Mouse (Mus musculus): ENCODE data around the gene Tmem35b.
"Not testable (repeated sequence)": the region's sequence is repeated elsewhere in the genome, so short reads cannot be mapped to it uniquely, and the experiment has no call there.

The Tmem35b gene

DNA sequence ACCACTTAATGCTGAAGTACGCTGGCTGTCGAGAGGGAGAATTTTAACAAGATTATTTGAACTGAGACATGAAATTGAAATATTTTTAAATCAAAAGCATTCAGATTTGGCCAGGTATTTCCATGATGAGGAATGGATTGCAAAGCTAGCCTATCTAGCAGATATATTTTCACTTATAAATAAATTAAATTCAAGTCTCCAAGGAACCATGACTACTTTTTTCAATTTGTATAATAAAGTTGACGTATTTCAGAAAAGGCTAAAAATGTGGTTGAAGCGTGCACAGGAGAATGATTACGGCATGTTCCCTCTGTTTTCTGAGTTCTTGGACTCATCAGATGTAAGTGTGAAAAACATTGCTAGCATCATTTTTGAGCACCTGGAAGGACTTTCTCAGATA lies at the start of gene Tmem35b:
TSS of gene Tmem35b (plus strand) at position 301 of the 400 bp plus-strand sequence.
- DNase-seq = no peak

- DNase-seq = no peak
Measured at GRCm38 (mm10) chr4:127074915-127075314, 48.6 kb upstream of the Tmem35b start.

DNA sequence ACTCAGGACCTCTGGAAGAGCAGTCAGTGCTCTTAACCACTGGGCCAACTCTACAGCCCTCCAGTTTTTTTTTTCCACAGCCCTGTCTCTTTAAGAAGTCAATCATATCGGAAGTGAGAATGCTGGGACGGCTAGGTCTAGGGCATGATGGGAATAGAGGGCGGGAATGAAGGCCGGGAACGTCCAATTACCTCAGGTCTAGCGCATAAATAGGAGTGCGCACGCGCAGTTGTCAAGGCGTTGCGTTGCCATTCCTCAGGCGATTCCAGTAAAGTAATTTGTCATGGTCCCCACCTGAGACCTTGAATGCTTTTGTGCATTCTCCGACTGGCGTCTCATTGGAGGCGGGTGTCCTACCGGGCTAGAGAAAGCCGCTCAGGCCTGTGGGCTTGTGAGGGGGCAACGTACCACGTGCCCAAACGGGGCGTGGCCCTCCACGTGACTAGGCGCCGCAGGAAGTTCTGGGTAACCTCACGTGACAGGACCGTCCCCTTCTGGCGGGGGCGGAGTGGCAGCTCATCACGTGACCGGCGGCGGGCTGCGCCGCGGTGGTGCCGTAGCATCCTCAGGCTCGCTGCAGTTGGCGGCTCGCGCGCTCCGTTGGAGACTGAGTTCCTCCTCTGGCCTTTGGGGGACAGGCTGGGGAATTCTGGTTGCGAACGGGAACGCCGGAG lies 46.5 kb upstream of the Tmem35b start, which contains the start of gene Zmym6:
TSS of gene Zmym6 (plus strand) at position 509 of the 674 bp plus-strand sequence.
- peak; percentile 98 for DNase-seq

DNA sequence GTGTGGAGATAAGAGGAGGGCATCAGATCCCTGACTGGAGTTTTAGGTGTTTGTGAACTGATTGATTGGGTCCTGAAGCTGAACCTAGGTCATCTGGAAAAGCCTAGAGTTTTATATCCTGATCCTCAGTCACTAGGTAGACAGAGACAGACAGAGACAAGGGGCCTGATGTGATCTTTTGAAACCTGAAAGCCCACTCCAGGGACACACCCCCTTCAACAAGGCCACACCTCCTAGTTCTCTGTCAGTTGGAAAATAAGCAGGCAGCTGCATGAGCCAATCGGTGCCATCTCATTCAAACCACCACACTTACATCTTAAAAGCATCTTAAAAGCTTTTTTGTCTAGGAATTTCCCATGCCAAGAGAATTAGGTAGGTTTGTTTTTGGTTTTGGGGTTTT lies 42.7 kb upstream of the Tmem35b start:
- DNase-seq = no peak

- DNase-seq = no peak
Measured at GRCm38 (mm10) chr4:127083131-127083530, 40.4 kb upstream of the Tmem35b start.

DNA sequence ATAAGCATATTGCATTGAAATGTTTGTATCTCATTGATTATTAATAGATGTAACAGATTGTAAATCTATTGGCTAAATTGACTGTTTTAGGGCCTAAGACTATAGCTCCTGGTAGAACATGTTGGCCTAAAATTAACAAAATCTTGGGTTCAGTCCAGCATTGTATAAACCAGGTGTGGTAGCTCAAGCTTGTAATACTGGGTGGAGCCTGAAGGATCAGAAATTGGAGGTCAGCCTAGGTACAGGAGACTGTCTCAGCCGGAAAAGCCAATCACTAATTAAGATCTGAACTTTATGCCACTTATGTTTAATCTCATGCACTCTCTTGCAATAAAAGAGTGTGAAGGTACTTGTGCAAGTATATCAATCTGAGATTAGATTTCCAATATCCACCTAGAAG lies 37.7 kb upstream of the Tmem35b start:
- DNase-seq = no peak

DNA sequence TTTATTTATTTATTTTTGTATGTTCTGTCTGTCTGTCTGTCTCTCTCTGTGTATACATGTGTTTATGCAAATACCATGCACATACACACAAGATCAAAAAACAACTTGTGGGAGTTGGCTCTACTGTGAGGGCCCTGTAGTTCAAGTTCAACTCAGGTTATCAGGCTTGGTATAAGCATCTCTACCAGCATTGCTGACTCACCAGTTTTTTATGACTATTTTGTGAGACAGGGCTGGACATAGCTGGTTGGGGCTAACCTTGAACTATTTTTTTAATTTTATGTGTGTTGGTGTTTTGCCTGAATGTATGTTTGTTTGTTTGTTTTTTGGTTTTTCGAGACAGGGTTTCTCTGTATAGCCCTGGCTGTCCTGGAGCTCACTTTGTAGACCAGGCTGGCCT lies 32.3 kb upstream of the Tmem35b start:
- DNase-seq = no peak

DNA sequence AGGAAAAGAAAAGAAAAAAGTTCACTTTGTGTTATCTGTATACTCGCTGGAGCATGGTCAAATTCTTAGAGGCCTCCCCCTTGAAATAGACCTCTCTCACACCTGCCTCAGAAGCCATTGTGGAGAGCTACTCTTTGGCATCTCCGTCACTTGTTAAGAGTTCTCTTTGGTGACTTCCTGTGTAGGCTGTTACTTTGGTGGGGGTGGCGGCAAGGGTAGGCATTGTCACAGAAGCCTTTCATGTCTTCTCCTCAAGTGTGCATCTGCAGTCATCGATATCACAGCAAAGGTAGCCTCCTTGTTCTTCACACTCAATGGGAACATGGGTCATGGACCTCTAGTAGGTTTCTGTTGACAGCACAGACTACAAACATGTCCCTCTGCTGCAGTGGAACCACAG lies 28.4 kb upstream of the Tmem35b start:
- no peak for DNase-seq

GRCm38 (mm10) chr4:127099552-127099951 lies 23.9 kb upstream of the Tmem35b start:
- DNase-seq = not testable (repeated sequence)

- no peak for DNase-seq
Measured at GRCm38 (mm10) chr4:127107566-127107965, 15.9 kb upstream of the Tmem35b start.

DNA sequence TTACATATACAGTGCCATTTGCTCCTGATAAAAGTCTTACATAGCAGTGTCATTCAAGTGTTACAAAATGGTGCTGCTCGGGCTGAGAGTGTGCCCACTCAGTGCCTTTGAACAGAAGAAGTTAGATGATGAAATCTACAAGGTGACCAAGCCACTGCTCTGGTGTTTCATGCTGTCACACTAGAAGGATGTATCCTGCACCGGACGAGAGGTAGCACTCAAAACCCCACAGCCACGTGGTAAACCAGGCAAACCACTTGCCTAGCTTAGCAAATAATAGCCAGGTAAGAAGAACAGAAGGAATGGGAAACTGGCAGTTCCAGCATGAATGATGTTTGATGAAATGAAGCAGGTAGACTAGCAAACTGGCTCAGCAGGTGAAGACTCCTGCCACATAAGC lies 12.9 kb upstream of the Tmem35b start:
- DNase-seq = no peak

DNA sequence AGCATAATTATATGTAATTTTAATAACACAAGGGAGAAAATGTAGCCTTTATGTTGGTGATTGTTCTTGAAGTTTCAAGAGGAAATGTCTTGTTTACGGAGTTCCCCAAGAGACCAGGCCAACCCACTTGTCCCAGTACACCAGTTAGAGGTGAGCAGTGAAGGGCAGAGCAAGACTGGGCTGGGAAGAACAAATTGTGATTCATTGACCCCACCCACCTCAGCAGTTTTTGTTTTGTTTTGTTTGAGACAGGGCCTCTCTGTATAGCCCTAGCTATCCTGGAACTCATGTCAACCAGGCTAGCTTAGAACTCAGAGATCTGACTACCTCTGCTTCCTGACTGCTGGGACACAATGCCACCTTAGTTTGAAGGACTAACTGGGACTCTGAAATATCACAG lies 840 bp downstream of the Tmem35b start:
- DNase-seq = no peak

GRCm38 (mm10) chr4:127125834-127126463 lies 2.5 kb downstream of the Tmem35b start:
- peak; percentile 94 for DNase-seq

- no peak for DNase-seq
Measured at GRCm38 (mm10) chr4:127134687-127135086, 11.2 kb downstream of the Tmem35b start.

GRCm38 (mm10) chr4:127137591-127137990 lies 14.1 kb downstream of the Tmem35b start:
- DNase-seq = no peak

DNA sequence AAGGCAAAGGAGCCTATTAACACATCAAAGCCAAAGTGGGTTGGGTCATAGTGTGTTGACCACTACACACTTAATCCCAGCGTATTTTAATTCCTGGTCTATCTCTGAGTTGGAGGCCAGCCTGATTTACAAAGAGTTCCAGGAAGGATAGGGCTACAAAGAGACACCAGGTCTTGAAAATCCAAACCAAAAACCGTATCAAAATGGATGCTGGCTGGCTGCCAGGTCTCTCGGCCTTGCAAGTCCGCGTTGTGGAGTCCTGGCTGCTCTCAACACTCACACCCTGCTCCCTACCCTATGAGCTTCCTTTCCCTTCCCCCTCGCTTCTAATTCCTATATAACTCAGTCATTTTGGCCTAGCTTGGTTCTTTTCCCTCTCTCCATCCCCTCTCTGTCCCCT lies 15.0 kb downstream of the Tmem35b start:
- DNase-seq = no peak

- DNase-seq = no peak
Measured at GRCm38 (mm10) chr4:127150031-127150430, 26.5 kb downstream of the Tmem35b start.

- no peak for DNase-seq
Measured at GRCm38 (mm10) chr4:127153345-127153744, 29.9 kb downstream of the Tmem35b start.

DNA sequence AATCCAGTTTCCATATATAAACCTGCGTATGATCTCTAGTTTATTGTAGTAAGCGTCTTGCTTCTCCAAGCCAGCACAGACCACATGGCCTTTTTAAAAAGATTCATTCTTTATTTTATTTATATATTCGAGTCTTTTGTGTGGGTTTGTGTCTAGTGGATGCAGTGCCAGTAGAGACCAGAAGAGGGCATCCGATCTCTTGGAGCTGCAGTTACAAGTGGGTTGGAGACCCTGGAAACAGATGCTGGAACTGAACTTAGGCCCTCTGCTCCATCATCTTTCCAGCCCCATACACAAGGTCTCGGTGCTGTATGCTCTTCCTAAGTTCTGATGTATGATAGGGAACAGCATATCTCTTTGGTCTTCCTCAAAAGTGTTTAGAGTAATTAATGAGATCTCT lies 32.3 kb downstream of the Tmem35b start:
- no peak for DNase-seq

DNA sequence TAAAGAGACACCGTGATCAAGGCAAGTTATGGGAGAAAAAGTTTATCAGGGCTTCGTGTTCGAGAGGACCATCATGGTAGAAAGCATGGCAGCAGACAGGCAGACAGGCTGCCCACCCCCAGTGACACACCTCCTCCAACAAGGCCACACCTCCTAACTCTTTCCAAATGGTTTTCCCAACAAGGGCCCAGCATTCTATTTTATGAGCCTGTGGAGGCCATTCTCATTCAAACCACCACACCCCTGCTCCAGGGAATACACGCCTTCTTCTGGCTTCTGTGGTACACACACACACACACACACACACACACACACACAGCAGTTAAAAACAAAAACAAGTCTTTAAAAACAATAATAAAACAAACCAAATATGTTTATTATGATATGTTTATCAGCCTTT lies 34.3 kb downstream of the Tmem35b start:
- no peak for DNase-seq

DNA sequence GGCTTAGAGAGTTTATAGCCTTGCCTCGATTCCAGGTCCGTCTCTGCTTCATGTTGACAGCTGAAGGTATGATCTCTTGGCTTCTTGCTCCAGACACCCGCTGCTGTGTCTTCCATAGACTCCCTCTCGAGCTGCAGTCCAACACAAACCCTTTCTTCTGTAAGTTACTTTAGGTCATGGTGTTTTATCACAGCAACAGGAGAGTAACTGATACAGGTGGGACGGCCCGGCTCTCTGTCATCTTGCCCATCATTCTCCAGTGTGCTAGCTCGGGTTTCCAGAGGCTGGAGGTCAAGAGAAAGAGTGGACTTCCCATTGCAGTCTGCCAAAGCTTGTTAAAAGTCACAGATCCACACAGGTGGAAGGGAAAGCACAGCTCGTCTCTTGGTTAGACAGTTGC lies 40.4 kb downstream of the Tmem35b start:
- DNase-seq = no peak

DNA sequence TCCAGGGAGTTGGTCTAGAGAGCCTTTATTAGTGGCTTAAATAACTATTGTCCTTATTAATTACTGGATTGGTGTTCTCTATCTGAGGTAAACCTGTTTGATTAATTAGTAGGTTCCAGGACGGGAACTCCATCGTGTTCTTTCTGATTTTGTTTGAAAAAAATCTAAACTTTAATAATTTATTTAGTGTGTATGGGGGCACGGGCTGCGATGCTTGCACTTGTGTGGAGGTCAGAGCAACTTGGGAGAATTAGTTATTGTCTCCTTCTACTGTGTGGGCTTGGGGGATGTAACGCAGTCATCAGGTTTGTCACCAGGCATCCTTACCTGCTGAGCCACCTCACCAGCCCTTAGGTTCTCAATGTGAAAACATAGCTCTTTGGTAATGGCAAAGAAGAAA lies 43.6 kb downstream of the Tmem35b start:
- DNase-seq = no peak

DNA sequence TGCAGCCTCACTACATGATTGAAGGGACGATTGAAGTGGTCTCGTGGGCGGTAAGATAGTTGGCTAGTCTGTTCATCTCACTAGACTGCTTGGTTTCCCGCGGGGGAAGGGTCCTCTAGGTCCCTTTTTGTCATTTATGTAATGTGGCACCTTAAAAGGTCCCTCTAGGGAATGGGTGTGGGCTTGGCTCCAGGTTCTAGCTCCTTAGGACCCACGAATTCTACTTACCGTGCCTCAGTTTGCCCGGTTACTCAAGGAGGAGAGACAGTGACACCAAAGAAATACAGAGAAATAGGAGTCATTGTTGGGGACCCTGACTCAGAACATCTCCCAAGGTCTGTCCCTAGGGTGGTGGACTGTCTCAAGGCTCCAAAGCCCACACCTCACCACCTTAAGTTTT lies 44.2 kb downstream of the Tmem35b start:
- DNase-seq = no peak

DNA sequence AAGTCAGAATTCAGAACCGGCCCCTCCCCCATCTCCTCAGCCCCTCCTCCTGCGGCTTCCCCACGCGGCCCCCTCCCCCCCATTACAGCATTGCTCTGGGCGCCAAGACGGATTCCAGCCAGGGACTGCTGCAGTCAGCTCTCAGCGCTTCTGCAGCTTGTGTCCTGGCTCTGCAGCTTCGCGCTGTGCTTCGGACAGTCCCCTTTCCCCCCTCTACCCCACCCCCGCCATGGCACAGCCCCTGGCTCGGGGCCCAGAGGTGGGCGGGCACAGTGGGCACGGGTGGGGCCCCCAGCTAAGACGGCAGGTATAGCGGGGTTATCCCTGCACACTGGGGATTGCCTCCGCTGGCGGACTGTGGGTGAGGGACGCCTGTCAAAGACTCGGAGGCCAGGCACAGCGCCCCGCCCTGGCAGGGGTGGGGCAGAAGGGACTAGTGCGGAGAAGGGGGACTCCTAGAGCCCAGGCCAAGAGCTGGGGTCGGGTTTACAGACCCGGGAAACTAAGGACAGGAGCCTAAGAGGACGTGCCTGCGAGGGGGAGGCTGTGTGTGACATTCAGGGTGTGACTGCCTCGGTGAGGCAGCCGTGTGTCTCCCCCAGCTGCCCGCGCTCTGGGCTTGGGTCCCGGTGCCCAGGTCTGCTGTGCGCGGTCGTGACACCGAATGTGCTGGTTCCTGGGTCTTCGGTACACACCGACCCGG lies 44.9 kb downstream of the Tmem35b start:
- peak; percentile 42 for DNase-seq
